Mouse (Mus musculus): ENCODE measurements at regions not wholly inside any gene's neighbourhood (a gene's known extent, or its start where the extent isn't known, plus 50 kb on each side); places are given as distances from the start of the nearest gene placed in this dataset.

GRCm38 (mm10) chr5:119944371-119944770, 111.9 kb downstream of the Tbx5 start:
- DNase-seq: no peak

DNA sequence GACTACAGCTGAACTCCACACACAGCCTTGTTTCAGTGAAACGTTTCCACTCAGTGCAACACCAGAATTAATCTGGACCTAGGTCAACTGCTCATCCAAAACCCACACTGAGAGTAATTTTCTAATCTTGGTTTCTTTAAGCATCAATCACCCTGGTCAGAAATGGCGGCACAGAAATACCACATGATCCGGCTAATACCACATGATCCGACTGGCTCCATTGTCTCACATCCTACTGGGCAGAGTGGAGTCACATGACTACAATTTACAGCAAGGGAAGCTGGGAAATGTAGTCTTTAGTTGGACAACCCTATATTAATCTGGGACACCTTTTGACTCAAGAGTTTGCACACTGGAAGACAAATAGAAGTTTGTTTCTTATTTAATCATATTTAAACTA, 115.9 kb downstream of the Tbx5 start:
- no peak for DNase-seq

- no peak for DNase-seq
Measured at GRCm38 (mm10) chr5:119952085-119952484, 119.6 kb downstream of the Tbx5 start.

DNA sequence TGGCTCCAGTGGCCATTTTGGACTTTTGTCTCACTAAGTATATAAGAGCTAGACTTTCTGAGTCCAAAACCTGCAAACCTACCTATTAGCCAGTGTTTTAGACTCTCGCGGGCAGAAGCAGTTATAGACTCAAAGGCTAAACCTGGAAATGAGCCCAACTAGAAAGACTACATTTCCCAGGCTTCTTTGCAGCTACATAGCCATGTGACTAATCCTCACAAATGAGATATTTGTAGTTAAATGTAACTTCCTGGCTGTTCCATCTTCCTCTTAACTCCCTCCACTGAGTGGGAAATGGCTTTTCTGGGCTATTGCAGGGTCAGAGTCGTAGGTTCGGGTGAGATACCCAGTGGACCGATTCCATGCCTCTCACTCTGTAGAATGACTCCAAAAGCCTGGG, 120.7 kb downstream of the Tbx5 start:
- no peak for DNase-seq

- DNase-seq: no peak
Measured at GRCm38 (mm10) chr5:119953811-119954566, 121.5 kb downstream of the Tbx5 start.

DNA sequence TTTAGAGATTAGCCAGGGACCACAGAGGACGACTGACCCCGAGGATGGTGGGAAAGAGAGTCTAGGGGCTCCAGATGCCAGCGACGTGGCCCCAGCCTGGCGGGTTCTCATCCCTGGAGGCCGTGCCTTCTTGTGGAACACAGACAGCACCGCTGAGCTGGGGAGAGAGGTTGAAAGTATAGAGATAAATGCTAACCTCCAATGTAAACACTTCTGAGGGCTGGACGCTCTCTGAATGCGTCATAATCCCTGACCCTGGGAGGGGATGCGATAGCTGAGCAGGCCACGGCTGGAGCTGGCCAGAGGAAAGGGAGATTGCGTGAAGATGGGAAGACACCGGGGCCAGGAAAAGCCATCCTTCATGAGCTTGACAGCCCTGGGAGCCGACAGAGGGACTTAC, 126.5 kb downstream of the Tbx5 start:
- no peak for DNase-seq

GRCm38 (mm10) chr5:119964751-119965150, 132.3 kb downstream of the Tbx5 start:
- DNase-seq: no peak

GRCm38 (mm10) chr5:119971286-119971685, 138.8 kb downstream of the Tbx5 start:
- no peak for DNase-seq

- DNase-seq: peak; percentile 58
Measured at GRCm38 (mm10) chr5:119972802-119973437, 140.5 kb downstream of the Tbx5 start.

GRCm38 (mm10) chr5:119978096-119978715, 138.1 kb upstream of the Rbm19 start:
- DNase-seq: no peak

GRCm38 (mm10) chr5:119981111-119981807, 135.0 kb upstream of the Rbm19 start:
- no peak for DNase-seq

- DNase-seq: no peak
Measured at GRCm38 (mm10) chr5:119984206-119984605, 132.1 kb upstream of the Rbm19 start.

GRCm38 (mm10) chr5:119992130-119992529, 124.1 kb upstream of the Rbm19 start:
- no peak for DNase-seq

DNA sequence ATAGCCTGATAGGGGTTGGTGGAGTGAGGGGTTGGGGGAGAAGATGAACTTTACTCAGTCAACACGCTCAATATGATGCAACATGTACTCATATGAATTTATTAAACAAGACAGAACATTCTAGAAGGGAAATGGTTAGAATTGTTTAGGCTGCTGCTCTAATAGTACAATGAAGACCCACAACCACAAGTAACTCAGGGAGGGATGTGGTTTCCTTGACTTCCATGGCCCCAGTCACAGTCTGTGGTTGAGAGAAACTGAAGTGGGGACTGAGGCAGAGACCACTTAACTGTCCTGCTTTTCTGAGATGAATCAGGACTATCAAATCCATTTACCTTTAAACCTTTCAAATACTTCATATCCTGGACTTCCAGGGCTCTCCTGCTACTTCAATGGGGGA, 120.5 kb upstream of the Rbm19 start:
- no peak for DNase-seq

- no peak for DNase-seq
Measured at GRCm38 (mm10) chr5:120005696-120006469, 110.4 kb upstream of the Rbm19 start.

GRCm38 (mm10) chr5:120007738-120008137, 108.5 kb upstream of the Rbm19 start:
- no peak for DNase-seq

DNA sequence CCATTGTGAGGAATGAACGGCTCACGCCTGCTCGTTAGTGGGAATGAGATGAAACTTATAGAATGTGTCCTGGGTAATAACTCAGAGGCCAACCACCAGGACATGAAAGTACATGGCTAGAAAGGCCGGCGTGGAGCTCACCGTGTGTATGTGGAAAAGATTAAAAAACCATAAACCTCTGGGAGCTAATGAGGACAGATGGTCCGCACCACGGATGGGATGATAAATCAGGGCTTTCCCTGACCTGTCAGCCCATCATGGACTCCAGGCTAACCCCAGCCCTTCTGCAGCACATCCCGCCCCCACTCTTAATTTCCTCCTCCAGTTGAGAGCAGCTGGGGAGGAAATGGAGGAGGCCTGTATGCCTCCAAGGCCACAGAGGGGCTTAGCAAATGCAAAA, 108.0 kb upstream of the Rbm19 start:
- DNase-seq: no peak

DNA sequence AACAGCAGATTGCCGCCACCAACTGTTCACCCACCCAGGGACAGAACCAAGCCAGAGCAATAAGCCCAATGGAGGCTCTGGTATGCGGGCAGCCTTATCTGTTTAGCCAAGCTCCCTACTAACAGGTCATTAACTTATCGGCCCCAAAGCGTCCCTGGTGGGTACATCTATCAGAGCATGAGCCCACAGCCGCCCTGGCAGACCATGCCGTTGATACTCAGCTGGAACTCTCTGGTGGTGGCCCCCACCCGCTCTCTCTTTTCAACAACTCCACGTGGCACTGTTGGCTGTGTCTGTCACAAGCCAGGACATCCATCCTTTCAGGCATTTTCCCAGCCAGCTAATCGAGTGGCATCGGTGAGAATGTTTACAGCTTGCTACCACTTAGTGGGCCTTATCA, 100.8 kb upstream of the Rbm19 start:
- no peak for DNase-seq

DNA sequence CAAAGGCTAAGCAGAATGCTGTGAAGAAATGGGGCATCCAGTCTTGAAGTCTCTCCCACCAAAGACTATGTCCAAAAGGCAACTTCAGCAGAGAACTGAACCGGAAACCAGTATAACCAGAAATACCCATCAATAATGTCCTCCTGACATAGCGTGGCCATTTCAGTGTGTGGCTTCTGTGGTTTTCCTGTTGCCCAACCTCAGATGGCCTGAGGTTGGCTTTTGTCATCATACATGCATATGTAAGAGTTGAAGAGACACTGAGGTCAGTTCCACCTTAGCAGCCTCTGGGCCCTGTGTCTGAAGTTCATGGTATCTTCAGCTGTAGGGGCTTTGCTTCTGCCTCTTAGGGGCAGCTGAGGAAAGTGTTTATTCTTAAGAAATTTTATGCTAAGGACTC, 98.1 kb upstream of the Rbm19 start:
- DNase-seq: no peak

GRCm38 (mm10) chr5:120020748-120021147, 95.5 kb upstream of the Rbm19 start:
- no peak for DNase-seq

GRCm38 (mm10) chr5:120022276-120022675, 94.0 kb upstream of the Rbm19 start:
- DNase-seq: no peak

DNA sequence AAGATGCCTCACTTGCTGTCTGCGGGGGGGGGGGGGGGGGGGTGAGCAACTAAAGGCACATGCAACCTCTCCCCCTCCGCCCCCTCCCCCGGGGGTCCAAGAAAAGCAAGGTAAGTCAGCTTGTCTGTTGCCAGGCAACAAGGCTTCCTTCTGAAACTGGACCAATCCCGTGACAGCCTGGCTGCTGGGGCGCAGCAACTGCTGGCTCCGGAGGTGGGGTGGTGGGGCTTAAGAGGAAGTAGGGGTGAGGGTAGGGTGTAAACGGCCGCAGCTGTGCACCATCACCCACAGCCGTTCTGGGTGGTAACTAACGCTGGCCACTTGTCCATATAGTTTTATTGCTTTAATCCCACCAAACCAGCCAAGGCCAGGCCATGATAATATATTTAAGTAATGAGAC, 92.2 kb upstream of the Rbm19 start:
- no peak for DNase-seq

DNA sequence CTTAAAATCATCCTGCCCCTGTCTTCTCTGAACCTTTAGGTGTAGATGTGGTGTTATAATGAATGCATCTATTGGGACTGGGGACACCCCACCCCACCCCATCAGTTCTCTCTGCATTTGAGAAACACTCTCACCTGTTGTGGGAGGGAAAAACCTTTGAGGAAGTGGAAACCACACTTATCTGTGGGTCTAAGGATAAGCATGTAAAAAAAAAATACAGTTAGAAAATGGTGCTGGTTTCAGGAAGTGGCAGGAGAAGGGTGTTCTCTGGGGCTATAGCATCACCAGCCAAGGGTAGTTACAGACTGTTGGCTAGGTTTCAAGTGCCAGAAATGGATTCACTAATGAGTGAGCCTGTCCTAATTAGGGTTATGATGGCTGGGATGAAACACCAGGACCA, 91.1 kb upstream of the Rbm19 start:
- DNase-seq: no peak
